Mouse (Mus musculus) small intestine, adult 2 months (tissue): Measurements from ENCODE around the gene Slc22a28. TPM values are rescaled to one million over a fixed set of nuclear protein-coding genes. Genes with fewer than 3 reads are reported as not detected.
A peak's percentile ranks its signal among the peaks of the same experiment; 100 is the strongest.
"Not testable (repeated sequence)": the region's sequence is repeated elsewhere in the genome, so short reads cannot be mapped to it uniquely, and the experiment has no call there.

ENCODE experiments used
- H3K27ac ChIP-seq: fragments of 200-500 bp; 2 replicates; pipeline ENCODE4 v1.5.1; 2012; ENCODE audit warnings: low read depth, low read length, control low read depth, inconsistent platforms; ENCODE audit not compliant: insufficient read depth
- H3K27me3 ChIP-seq: fragments of 200-500 bp; 2 replicates; pipeline ENCODE4 v1.6.1; 2012; ENCODE audit warnings: mild to moderate bottlenecking, moderate library complexity, low read length, inconsistent platforms; ENCODE audit not compliant: control insufficient read depth, insufficient read depth
- H3K36me3 ChIP-seq: fragments of 200-500 bp; 2 replicates; pipeline ENCODE4 v1.6.1; 2012; ENCODE audit warnings: mild to moderate bottlenecking, low read length, control low read depth, inconsistent platforms; ENCODE audit not compliant: control insufficient read depth, insufficient read depth
- H3K4me1 ChIP-seq: fragments of 200-500 bp; 2 replicates; pipeline ENCODE4 v1.6.1; 2012; ENCODE audit warnings: low read length, inconsistent platforms, mixed read lengths; ENCODE audit not compliant: control insufficient read depth, insufficient read depth, insufficient read length
- H3K4me3 ChIP-seq: fragments of 200-500 bp; 2 replicates; pipeline ENCODE4 v1.5.1; 2012; ENCODE audit warnings: low read depth, mild to moderate bottlenecking, control low read depth, inconsistent platforms, low read length, moderate library complexity
- CTCF ChIP-seq: fragments of 200-500 bp; IDR thresholded peaks from 2 replicates; pipeline ENCODE4 v1.5.1; 2012; ENCODE audit warnings: low read depth, mild to moderate bottlenecking, control low read depth, inconsistent platforms, low read length, moderate library complexity, mixed read lengths; ENCODE audit not compliant: insufficient replicate concordance, insufficient read length; ENCODE audit errors: extremely low read depth
- POLR2A ChIP-seq: fragments of 200-500 bp; IDR thresholded peaks from 2 replicates; pipeline ENCODE4 v1.6.1; 2012; ENCODE audit warnings: low read depth, mild to moderate bottlenecking, control low read depth, inconsistent platforms, low read length, moderate library complexity
- WGBS: fragments of 180-500 bp; shearing (Covaris S2); methylation state at CpG from one replicate; pipeline ENCODE4 v1.1.7; 2018; 5-methylcytosine and 5-hydroxymethylcytosine counted together
- polyA plus RNA-seq: library from polyadenylated mRNA; depleted of rRNA; stranded (reverse); fragments of >200 nt; gene quantifications from 2 replicates; pipeline ENCODE4 v1.2.3, GENCODE M21; 2012; rRNA removed

Gene Slc22a28
- not detected in 2 replicates for polyA plus RNA-seq

GRCm38 (mm10) chr19:8131881-8132280 is at the start of gene Slc22a28:
TSS of gene Slc22a28 (minus strand) at chr19:8131982.
- H3K27ac ChIP-seq, H3K27me3 ChIP-seq, H3K36me3 ChIP-seq, H3K4me1 ChIP-seq, H3K4me3 ChIP-seq: not testable (repeated sequence)
- 84% methylated on average over 2 of the region's 3 CpGs for WGBS

DNA sequence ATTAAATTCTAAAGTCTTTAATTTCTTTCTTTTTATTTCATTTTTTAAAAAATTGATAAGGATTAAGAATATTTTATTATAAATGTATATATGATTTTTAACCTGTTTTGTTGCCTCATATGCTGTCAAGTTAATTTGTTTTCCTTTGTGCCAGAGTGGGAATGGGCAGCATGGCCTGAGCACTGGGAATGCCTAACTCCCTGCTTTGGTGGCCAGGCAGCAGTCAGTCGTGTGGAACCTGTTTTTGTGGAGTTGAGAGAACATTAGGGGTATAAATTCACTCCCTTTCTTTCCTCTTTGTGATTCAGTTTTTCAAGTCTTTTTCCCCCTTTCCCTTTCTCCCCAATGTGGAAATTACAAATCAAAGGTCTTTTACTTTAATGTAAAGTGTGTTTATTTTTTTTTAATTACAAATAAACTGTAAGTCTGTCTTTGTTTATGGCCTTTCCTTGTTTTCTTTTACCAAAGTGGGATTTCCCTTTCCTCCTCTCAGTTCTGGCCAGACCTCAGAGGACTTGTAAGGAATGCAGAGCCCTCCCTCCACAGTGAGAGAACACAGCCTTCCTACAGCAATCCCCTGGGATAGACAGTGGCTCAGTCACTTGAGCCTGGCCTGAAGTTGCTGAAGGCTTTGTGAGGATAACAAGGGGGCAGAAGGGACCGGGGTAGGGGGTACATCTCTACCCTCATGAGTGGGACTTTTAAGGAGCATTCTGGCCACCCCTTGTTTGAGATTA is 17.2 kb upstream of the Slc22a28 start:
- H3K27me3 ChIP-seq, result no peaks in the 10 kb centered on the region
- TF ChIP-seq POLR2A (no peak), CTCF (no peak)
- WGBS, result 47% methylated on average over 2 of the region's 2 CpGs
- no peak overlapping the region for H3K4me3 ChIP-seq
- no peaks in the 10 kb centered on the region for H3K36me3 ChIP-seq
- H3K4me1 ChIP-seq, result no peaks in the 10 kb centered on the region
- H3K27ac ChIP-seq, result no peak overlapping the region

DNA sequence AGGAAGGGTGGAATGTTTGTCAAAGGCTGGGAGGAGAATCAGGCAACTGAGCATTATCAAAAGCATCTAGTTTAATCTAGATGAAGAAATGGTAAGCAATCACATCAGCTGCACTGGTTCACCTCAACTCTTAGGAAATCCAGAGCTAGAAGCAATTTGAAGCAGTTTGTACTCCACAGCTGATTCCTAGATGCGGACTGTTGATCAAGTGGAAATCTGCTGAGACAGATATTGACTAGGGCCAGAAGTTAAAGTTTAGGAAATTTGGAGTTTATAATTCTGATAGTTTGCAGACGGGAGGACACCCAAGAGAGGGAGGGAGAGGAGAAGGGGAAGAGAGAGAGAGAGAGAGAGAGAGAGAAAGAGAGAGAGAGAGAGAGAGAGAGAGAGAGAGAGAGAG is 10.9 kb upstream of the Slc22a28 start:
- WGBS, result 74% methylated on average over 2 of the region's 2 CpGs
- not testable (repeated sequence) for H3K4me3 ChIP-seq, H3K27ac ChIP-seq, H3K27me3 ChIP-seq, H3K4me1 ChIP-seq, H3K36me3 ChIP-seq

GRCm38 (mm10) chr19:8134127-8134841 is 2.5 kb upstream of the Slc22a28 start:
- not testable (repeated sequence) for H3K27me3 ChIP-seq, H3K4me3 ChIP-seq, H3K4me1 ChIP-seq, H3K27ac ChIP-seq, H3K36me3 ChIP-seq
- WGBS, result 65% methylated on average over 14 of the region's 14 CpGs

GRCm38 (mm10) chr19:8019904-8020349 is 111.9 kb downstream of the Slc22a28 start:
- Histone ChIP-seq H3K27me3 (no peaks in the 10 kb centered on the region; the same call in 1 of the 2 replicates), H3K36me3 (no peaks in the 10 kb centered on the region), H3K27ac (0 out of 2 replicates have a peak overlapping the region, but pooled peaks have one; percentile 22), H3K4me3 (no peak overlapping the region; the same call in 1 of the 2 replicates), H3K4me1 (no peaks in the 10 kb centered on the region)
- TF ChIP-seq CTCF (no peak), POLR2A (no peak)
- WGBS, result 77% methylated on average over 13 of the region's 13 CpGs

DNA sequence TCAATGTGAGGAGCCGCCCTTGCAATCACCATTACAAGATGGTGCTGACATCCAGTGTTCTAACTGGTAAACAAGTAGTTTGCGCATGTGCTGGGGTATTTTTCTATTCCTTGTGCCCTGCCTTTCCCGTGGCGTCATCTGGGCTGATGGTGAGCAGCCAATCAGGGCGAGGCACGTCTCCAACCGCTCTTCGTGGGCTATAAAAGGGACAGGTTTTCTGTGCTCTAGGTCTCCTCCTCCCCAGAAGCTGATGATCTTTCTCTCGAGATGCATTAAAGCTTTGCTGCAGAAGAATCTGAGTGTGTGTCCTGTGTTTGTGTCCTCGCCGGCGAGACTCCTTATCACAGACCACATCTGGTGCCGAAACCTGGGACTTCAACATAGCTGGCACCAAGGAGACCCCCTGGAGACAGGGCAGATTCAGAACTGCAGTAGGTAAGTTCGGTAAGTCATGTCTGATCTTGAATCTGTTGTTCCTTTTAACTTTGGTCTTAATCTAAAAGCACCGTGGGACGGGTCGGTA is 112.4 kb downstream of the Slc22a28 start:
- not testable (repeated sequence) for H3K27me3 ChIP-seq, H3K27ac ChIP-seq, H3K4me1 ChIP-seq, H3K36me3 ChIP-seq
- 84% methylated on average over 17 of the region's 17 CpGs for WGBS
- peak overlapping the region; percentile 37 for H3K4me3 ChIP-seq

DNA sequence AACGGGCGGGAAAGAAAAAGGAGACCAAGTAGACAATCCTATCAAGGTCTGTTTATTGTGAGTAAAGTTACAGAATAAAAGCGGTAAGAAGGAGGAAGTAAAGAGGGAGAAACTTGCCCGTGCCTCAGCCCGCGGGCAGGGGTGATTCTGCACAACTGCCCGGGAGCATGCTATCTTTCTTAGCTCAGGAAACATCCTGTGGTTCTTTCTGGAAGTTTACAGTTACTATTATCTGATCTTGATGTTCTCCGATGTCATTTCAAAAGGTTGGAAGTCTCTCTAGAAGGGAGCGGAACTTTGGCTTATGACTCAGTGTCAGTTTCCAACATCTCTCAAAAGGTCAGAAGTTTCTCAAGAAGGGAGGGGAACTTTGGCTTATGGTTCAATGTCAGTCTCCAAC is 113.2 kb downstream of the Slc22a28 start:
- H3K4me1 ChIP-seq, H3K36me3 ChIP-seq, H3K27me3 ChIP-seq, H3K27ac ChIP-seq, H3K4me3 ChIP-seq: not testable (repeated sequence)
- 85% methylated on average over 9 of the region's 9 CpGs for WGBS

Other genes with a start within 250 kb of the Slc22a28 start
- not detected in 2 replicates for gene Slc22a27, start 166.0 kb downstream of the Slc22a28 start, polyA plus RNA-seq
- gene Slc22a29, start 86.9 kb upstream of the Slc22a28 start, polyA plus RNA-seq, result not detected in 2 replicates